Mouse (Mus musculus) bone marrow, adult 2 months (tissue): ENCODE results near the gene Itga1.

Experiments used
- CTCF ChIP-seq: fragments of 200-500 bp; IDR thresholded peaks from 2 replicates; pipeline ENCODE4 v1.5.1; 2011; ENCODE audit warnings: low read length, control low read depth; ENCODE audit not compliant: control insufficient read depth, insufficient read depth
- POLR2A ChIP-seq: fragments of 200-500 bp; IDR thresholded peaks from 2 replicates; pipeline ENCODE4 v1.6.1; 2011; ENCODE audit warnings: low read depth, mild to moderate bottlenecking, control low read depth, low read length, borderline replicate concordance; ENCODE audit not compliant: control insufficient read depth

DNA sequence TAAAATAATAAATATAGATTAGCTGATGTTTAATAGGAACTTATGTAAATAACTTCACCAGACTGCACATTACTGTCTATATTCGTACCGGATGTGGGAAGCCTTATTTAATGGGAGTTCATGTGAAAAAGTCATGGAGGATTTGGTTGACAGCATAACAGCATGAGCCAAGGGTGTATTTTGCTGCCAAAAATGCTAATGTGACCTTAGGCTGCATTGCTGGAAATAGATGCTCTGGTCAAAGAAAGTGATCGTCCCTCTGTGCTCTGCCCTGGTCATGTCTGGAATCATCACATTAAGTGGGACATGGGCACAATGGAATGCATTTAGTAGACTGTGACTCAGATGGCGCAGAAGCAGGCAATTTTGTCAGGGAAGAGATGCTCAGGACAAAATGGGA is 64.5 kb downstream of the Itga1 start:
- no peak for TF ChIP-seq CTCF
- no peak for TF ChIP-seq POLR2A
